Mouse (Mus musculus): Measurements from ENCODE around the gene Zfp488. TPM values are rescaled to one million over a fixed set of nuclear protein-coding genes. Genes with fewer than 3 reads are reported as not detected.

Zfp488 gene
- polyA plus RNA-seq, 1 experiment from 2014 or later, result 0.07 TPM

- no peaks in the 10 kb centered on the region for H3K36me3 ChIP-seq (ENCODE audit: control insufficient read depth, insufficient read depth)
- 72% methylated on average over 13 of the region's 13 CpGs for WGBS
- no peaks in the 10 kb centered on the region for H3K27me3 ChIP-seq (replicated peaks; ENCODE audit: control insufficient read depth, insufficient read depth, low read length)
- ATAC-seq, result no peak
- no peaks in the 10 kb centered on the region for H3K4me1 ChIP-seq (replicated peaks; ENCODE audit: control insufficient read depth, insufficient read depth, low read length)
- no peak overlapping the region for H3K9ac ChIP-seq (ENCODE audit: low read depth, low read length)
- H3K27ac ChIP-seq (ENCODE audit: low read depth, low read length), result no peak overlapping the region
- H3K4me3 ChIP-seq (ENCODE audit: low read depth, low read length), result no peak overlapping the region
- H3K4me2 ChIP-seq (replicated peaks; ENCODE audit: low read depth), result no peak overlapping the region
- no peaks in the 10 kb centered on the region for H3K9me3 ChIP-seq (ENCODE audit: control insufficient read depth)
- TF ChIP-seq CTCF (IDR thresholded peaks at IDR 0.05; ENCODE audit: low read depth), result peak; percentile 28
These were observed 22.5 kb downstream of the Zfp488 start for GRCm38 (mm10) chr14:33956055-33956454.

DNA sequence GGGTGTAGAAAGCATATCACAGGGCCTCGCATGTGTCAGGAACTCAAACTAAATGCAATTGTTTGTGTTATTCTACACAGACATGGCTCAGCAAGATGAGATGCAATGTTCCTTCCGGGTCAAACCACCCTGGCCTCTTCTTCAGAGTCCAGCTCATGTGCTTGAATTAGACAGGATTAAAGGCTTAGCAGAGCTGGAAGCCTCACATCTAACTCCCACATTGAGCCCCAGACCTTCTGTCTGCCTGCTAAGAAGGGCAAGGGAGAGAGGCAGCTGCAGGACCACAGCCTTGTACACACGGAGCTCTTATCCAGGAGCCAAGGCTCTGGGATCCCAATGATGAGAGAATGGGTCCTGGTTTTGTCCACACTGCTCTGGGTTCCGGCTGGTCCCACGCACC is 24.8 kb downstream of the Zfp488 start, which contains the start of gene Rbp3:
Gene Rbp3, plus strand, starts transcription at position 243 of the 400 bp plus-strand sequence.
- Histone ChIP-seq H3K27me3 (replicated peaks; ENCODE audit: control insufficient read depth, insufficient read depth, low read length) (no peaks in the 10 kb centered on the region), H3K27ac (ENCODE audit: low read depth, low read length) (no peak within 1 kb of the TSS), H3K36me3 (ENCODE audit: control insufficient read depth, insufficient read depth) (no peaks in the 10 kb centered on the region), H3K4me3 (ENCODE audit: low read depth, low read length) (no peak within 1 kb of the TSS), H3K9me3 (ENCODE audit: control insufficient read depth) (no peaks in the 10 kb centered on the region), H3K4me1 (replicated peaks; ENCODE audit: control insufficient read depth, insufficient read depth, low read length) (no peaks in the 10 kb centered on the region), H3K9ac (ENCODE audit: low read depth, low read length) (no peak within 1 kb of the TSS), H3K4me2 (replicated peaks; ENCODE audit: low read depth) (no peak within 1 kb of the TSS)
- 81% methylated on average over 5 of the region's 5 CpGs for WGBS
- TF ChIP-seq CTCF (IDR thresholded peaks at IDR 0.05; ENCODE audit: low read depth), result no peak
- ATAC-seq, result no peak

- no peaks in the 10 kb centered on the region for H3K27me3 ChIP-seq (replicated peaks; ENCODE audit: control insufficient read depth, insufficient read depth, low read length)
- H3K9ac ChIP-seq (ENCODE audit: low read depth, low read length), result no peak overlapping the region
These were observed 26.2 kb downstream of the Zfp488 start for GRCm38 (mm10) chr14:33952233-33952981.

GRCm38 (mm10) chr14:33946125-33946524 is 32.4 kb downstream of the Zfp488 start:
- 70% methylated on average over 6 of the region's 6 CpGs for WGBS
- H3K9ac ChIP-seq (ENCODE audit: low read depth, low read length), result no peak overlapping the region
- H3K27ac ChIP-seq (ENCODE audit: low read depth, low read length), result no peak overlapping the region
- TF ChIP-seq CTCF (IDR thresholded peaks at IDR 0.05; ENCODE audit: low read depth), result no peak
- no peak overlapping the region for H3K4me2 ChIP-seq (replicated peaks; ENCODE audit: low read depth)
- no peak for ATAC-seq
- no peaks in the 10 kb centered on the region for H3K4me1 ChIP-seq (replicated peaks; ENCODE audit: control insufficient read depth, insufficient read depth, low read length)
- no peaks in the 10 kb centered on the region for H3K27me3 ChIP-seq (replicated peaks; ENCODE audit: control insufficient read depth, insufficient read depth, low read length)
- H3K4me3 ChIP-seq (ENCODE audit: low read depth, low read length), result no peak overlapping the region
- no peaks in the 10 kb centered on the region for H3K9me3 ChIP-seq (ENCODE audit: control insufficient read depth)
- H3K36me3 ChIP-seq (ENCODE audit: control insufficient read depth, insufficient read depth), result no peaks in the 10 kb centered on the region

More at GRCm38 (mm10) chr14:33952233-33952981, 26.2 kb downstream of the Zfp488 start:
- peak; percentile 36 for TF ChIP-seq CTCF (IDR thresholded peaks at IDR 0.05; ENCODE audit: low read depth)
- no peak overlapping the region for H3K4me2 ChIP-seq (replicated peaks; ENCODE audit: low read depth)
- H3K4me3 ChIP-seq (ENCODE audit: low read depth, low read length), result no peak overlapping the region
- ATAC-seq, result no peak
- H3K4me1 ChIP-seq (replicated peaks; ENCODE audit: control insufficient read depth, insufficient read depth, low read length), result no peaks in the 10 kb centered on the region
- no peaks in the 10 kb centered on the region for H3K9me3 ChIP-seq (ENCODE audit: control insufficient read depth)
- H3K27ac ChIP-seq (ENCODE audit: low read depth, low read length), result no peak overlapping the region
- no peaks in the 10 kb centered on the region for H3K36me3 ChIP-seq (ENCODE audit: control insufficient read depth, insufficient read depth)
- 42% methylated on average over 6 of the region's 6 CpGs for WGBS

DNA sequence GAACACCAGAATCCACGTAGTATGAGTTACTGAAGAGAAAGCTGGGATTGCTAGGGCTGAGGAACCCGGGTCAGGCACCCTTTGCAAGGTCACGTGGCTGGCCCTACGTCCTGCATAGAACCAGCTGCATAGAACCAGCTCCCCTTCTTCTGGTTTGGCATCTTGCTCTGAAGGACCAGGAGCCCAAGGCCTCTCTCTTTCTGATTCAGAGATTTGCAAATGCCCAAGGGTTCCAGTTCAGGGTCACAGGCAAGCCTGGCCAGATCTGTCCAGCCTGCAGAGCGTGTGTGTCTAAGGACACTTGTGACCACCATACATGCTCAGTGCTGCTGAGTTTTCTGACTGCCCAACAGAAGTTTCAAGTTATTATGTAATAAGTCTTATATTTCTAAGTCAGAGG is 36.3 kb downstream of the Zfp488 start:
- H3K27me3 ChIP-seq (replicated peaks; ENCODE audit: control insufficient read depth, insufficient read depth, low read length), result no peaks in the 10 kb centered on the region
- no peaks in the 10 kb centered on the region for H3K36me3 ChIP-seq (ENCODE audit: control insufficient read depth, insufficient read depth)
- H3K4me1 ChIP-seq (replicated peaks; ENCODE audit: control insufficient read depth, insufficient read depth, low read length), result no peaks in the 10 kb centered on the region
- no peak overlapping the region for H3K27ac ChIP-seq (ENCODE audit: low read depth, low read length)
- no peak for TF ChIP-seq CTCF (IDR thresholded peaks at IDR 0.05; ENCODE audit: low read depth)
- no peak for ATAC-seq
- H3K9me3 ChIP-seq (ENCODE audit: control insufficient read depth), result no peaks in the 10 kb centered on the region
- WGBS, result 75% methylated on average over 5 of the region's 5 CpGs
- no peak overlapping the region for H3K9ac ChIP-seq (ENCODE audit: low read depth, low read length)
- no peak overlapping the region for H3K4me3 ChIP-seq (ENCODE audit: low read depth, low read length)
- H3K4me2 ChIP-seq (replicated peaks; ENCODE audit: low read depth), result no peak overlapping the region

DNA sequence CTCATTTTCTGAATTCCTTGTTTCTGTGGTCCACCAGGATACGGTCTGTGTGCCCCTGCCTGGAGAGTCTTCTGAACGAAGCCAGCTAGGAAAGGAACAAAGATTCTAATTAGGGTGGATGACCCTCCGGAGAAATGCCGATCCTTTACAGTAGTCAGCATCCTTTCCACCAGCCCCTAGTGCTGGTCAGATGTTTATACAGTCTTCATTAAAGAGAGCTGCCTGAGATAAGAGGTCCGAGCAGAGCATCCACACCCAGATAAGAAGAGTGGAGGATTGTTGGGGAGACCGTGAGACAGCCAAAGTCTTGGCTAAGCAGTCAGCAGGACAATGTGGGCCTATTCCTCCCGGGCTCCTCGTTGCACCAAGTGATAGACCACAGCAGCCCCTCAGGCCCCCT is 37.8 kb downstream of the Zfp488 start, which contains the start of gene Gdf2:
Gene Gdf2, plus strand, starts transcription at position 301 of the 400 bp plus-strand sequence.
- H3K4me1 ChIP-seq (replicated peaks; ENCODE audit: control insufficient read depth, insufficient read depth, low read length), result no peaks in the 10 kb centered on the region
- no peaks in the 10 kb centered on the region for H3K36me3 ChIP-seq (ENCODE audit: control insufficient read depth, insufficient read depth)
- no peak within 1 kb of the TSS for H3K27ac ChIP-seq (ENCODE audit: low read depth, low read length)
- H3K4me2 ChIP-seq (replicated peaks; ENCODE audit: low read depth), result no peak within 1 kb of the TSS
- H3K4me3 ChIP-seq (ENCODE audit: low read depth, low read length), result no peak within 1 kb of the TSS
- H3K9me3 ChIP-seq (ENCODE audit: control insufficient read depth), result no peaks in the 10 kb centered on the region
- no peak within 1 kb of the TSS for H3K9ac ChIP-seq (ENCODE audit: low read depth, low read length)
- WGBS, result 49% methylated on average over 8 of the region's 8 CpGs
- no peak for TF ChIP-seq CTCF (IDR thresholded peaks at IDR 0.05; ENCODE audit: low read depth)
- no peak for ATAC-seq
- H3K27me3 ChIP-seq (replicated peaks; ENCODE audit: control insufficient read depth, insufficient read depth, low read length), result no peaks in the 10 kb centered on the region
